Mouse (Mus musculus) heart, postnatal 0 days (tissue): ENCODE measurements around the gene Gm49358.

Source experiments
- CTCF ChIP-seq: IDR thresholded peaks from 2 replicates; pipeline ENCODE4 v1.5.1; 2016; ENCODE audit warnings: antibody characterized with exemption, control low read depth, low read depth
- EP300 ChIP-seq: IDR thresholded peaks from 2 replicates; pipeline ENCODE4 v1.6.1; 2016; ENCODE audit warnings: antibody characterized with exemption, low read depth

DNA sequence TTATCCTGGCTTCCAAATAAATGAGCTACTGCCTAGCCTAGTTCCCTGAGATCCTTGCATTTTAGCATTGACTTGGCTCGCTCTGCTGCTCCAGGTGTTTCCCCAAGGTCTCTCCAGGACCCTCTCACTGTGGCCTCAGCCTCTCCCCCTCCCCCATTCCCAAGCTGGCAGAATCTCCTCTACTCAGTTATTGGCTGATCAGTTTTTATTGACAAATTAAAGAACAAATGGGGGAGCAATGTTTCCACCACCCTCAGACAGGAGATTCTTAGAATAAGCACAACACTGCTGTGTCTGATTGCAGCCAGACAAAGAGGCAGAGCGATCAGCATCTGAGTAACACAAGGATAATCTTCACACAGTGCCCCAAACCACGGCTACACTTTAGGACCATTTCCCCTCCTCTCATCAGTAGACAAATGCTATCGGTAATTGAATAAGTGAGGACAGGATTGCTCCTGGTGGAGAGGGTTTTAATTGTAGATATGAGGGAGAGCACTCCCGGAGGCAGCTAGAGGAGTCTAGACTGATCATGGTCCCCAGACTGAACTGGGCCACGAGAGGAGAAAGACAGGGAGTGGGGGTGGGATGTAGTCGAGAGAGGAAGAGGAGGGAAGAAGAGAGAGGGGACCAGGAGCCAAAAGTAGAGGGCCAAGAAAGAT, 1.9 kb upstream of the Gm49358 start:
- TF ChIP-seq CTCF (no peak), EP300 (no peak)
